Comparison of ENCODE assay signal across 22 mouse cellular contexts in genomic region chr1:192604413-192604812, GRCm38 (mm10).
DNase-seq lines count a peak whose midpoint lies in the region; ATAC-seq and TF ChIP-seq lines count a peak whose summit lies in the region.
"Had no signal": no experiment of that assay in that cellular context is flagged by ENCODE, and none has a peak within 500 bp of the region (broad histone marks: within the 10 kb centered on the region; RNA-seq: fewer than 3 reads in every experiment).

No protein-coding gene starts in this region.

- peak; percentile 5 for DNase-seq in adrenal gland, adult 2 months
- DNase-seq in adrenal gland, postnatal 25 days: no peak
- DNase-seq in lung, embryonic 14.5 days: peak; percentile 10
- DNase-seq in lung, adult 18-20 months: no peak
- peak; percentile 42 for DNase-seq in embryo, embryonic 11 days
- DNase-seq in mesoderm, embryonic 11.5 days (ENCODE audit: low read depth, low spot score): peak; percentile 32
- DNase-seq in kidney, adult 9 months: no peak
- DNase-seq in kidney, adult 11 months: no peak
- DNase-seq: cerebellum, adult 11-12 months; cerebellum, postnatal 25 days; heart, postnatal 4 days; kidney, postnatal 10 days; lung, postnatal 14 days; right cerebral cortex, postnatal 14 days had no signal

- ATAC-seq in lung, embryonic 14.5 days (ENCODE audit: insufficient read depth): no peak
- ATAC-seq: CD4-positive, CD25-positive, alpha-beta regulatory T cell, adult 4 months; intestine, embryonic 16.5 days had no signal

- H3K27ac ChIP-seq in lung, embryonic 14.5 days (ENCODE audit: low read depth): no peak overlapping the region
- H3K27ac ChIP-seq: layer of hippocampus, adult 2 months; limb, embryonic 12.5 days; liver, embryonic 15.5 days; stomach, postnatal 0 days had no signal

- H3K36me3 ChIP-seq in lung, embryonic 14.5 days (ENCODE audit: insufficient read depth): no peaks in the 10 kb centered on the region
- H3K36me3 ChIP-seq: G1E; limb, embryonic 12.5 days; liver, embryonic 15.5 days had no signal

- no peak overlapping the region for H3K4me3 ChIP-seq in lung, embryonic 14.5 days (ENCODE audit: low read depth, low read length)
- H3K4me3 ChIP-seq: layer of hippocampus, adult 2 months; limb, embryonic 12.5 days; liver, embryonic 15.5 days had no signal

- 53% methylated on average over 5 of the region's 5 CpGs for WGBS in lung, embryonic 14.5 days

- H3K4me1 ChIP-seq in lung, embryonic 14.5 days (ENCODE audit: insufficient read depth): no peaks in the 10 kb centered on the region
- H3K4me1 ChIP-seq: liver, embryonic 15.5 days had no signal

- no peak overlapping the region for H3K4me2 ChIP-seq in lung, embryonic 14.5 days
- H3K4me2 ChIP-seq: heart, embryonic 11.5 days; limb, embryonic 12.5 days; liver, embryonic 15.5 days had no signal

- H3K9ac ChIP-seq in lung, embryonic 14.5 days: no peak overlapping the region
- H3K9ac ChIP-seq: limb, embryonic 12.5 days; liver, embryonic 15.5 days had no signal

- H3K9me3 ChIP-seq in lung, embryonic 14.5 days (ENCODE audit: low read depth, low read length): no peaks in the 10 kb centered on the region
- H3K9me3 ChIP-seq: limb, embryonic 12.5 days; liver, embryonic 15.5 days had no signal

- no peaks in the 10 kb centered on the region for H3K27me3 ChIP-seq in lung, embryonic 14.5 days (ENCODE audit: insufficient read depth, low read length)
- H3K27me3 ChIP-seq: limb, embryonic 12.5 days; liver, embryonic 15.5 days had no signal

- no peak for TF ChIP-seq CTCF in lung, embryonic 14.5 days (IDR thresholded peaks at IDR 0.05; ENCODE audit: low read depth)

Comparison
In these comparisons a context has a peak if more than half of its experiments do, and no peak if none do; other contexts are left out.
1. DNase-seq: peak in adrenal gland, adult 2 months (single experiment), lung, embryonic 14.5 days (single experiment), embryo, embryonic 11 days (single experiment) and mesoderm, embryonic 11.5 days (single experiment); none in adrenal gland, postnatal 25 days (single experiment), lung, adult 18-20 months (0 of 2), kidney, adult 9 months (single experiment) and kidney, adult 11 months (single experiment).